7 mouse cellular contexts compared by ENCODE assay signal in the genomic region with DNA sequence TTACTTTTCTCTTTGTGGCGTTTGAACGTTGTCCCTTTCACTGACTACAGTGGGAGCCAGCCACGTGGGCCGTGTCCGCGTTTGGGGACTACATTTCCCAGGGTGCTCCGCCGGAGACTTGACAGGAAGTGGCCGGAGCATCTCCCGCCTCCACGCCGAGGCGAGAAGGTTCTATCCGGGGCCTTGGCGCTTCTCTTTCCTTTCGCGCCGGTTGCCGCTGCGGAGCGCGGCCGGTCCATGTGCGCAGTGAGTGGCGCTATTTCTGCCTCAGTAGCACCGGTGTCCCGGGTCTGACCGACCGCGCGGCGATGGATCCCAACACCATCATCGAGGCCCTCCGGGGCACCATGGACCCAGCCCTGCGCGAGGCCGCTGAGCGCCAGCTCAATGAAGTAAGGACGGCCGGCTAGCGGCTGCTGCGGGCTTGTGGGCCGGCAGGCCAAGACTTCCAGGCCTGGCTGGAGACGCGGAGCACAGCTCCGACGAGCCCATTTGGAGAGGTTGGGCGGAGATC. TPM values are rescaled to one million over a fixed set of nuclear protein-coding genes. Genes with fewer than 3 reads are reported as not detected.
DNase-seq lines count a peak whose midpoint lies in the region; ATAC-seq and TF ChIP-seq lines count a peak whose summit lies in the region.

Ipo7 (plus strand) TSS at position 158 of the 514 bp plus-strand sequence.

- no peaks in the 10 kb centered on the region for H3K27me3 ChIP-seq in embryonic facial prominence, embryonic 12.5 days
- H3K27me3 ChIP-seq in kidney, adult 2 months (replicated peaks; ENCODE audit: control insufficient read depth, insufficient read depth, low read length), result no peaks in the 10 kb centered on the region
- no peaks in the 10 kb centered on the region for H3K27me3 ChIP-seq in limb, embryonic 12.5 days
- H3K27me3 ChIP-seq in midbrain, embryonic 15.5 days (replicated peaks), result no peaks in the 10 kb centered on the region
- H3K27me3 ChIP-seq in spleen, adult 2 months (ENCODE audit: control insufficient read depth, insufficient read depth, low read length), result no peaks in the 10 kb centered on the region

- H3K9ac ChIP-seq in embryonic facial prominence, embryonic 12.5 days, result peak within 1 kb of the TSS; percentile 97
- H3K9ac ChIP-seq in limb, embryonic 12.5 days (replicated peaks), result peak within 1 kb of the TSS; percentile 99
- H3K9ac ChIP-seq in midbrain, embryonic 15.5 days, result peak within 1 kb of the TSS; percentile 91

- H3K4me2 ChIP-seq in embryonic facial prominence, embryonic 12.5 days (replicated peaks), result peak within 1 kb of the TSS; percentile 58
- peak within 1 kb of the TSS; percentile 88 for H3K4me2 ChIP-seq in limb, embryonic 12.5 days
- H3K4me2 ChIP-seq in midbrain, embryonic 15.5 days, result peak within 1 kb of the TSS; percentile 87

- no peaks in the 10 kb centered on the region for H3K36me3 ChIP-seq in embryonic facial prominence, embryonic 12.5 days
- H3K36me3 ChIP-seq in kidney, adult 2 months (ENCODE audit: control insufficient read depth, insufficient read depth, low read length), result no peaks in the 10 kb centered on the region
- H3K36me3 ChIP-seq in limb, embryonic 12.5 days, result 0 out of 2 replicates have a peak, but pooled peaks cover 7% of the 10 kb centered on the region
- no peaks in the 10 kb centered on the region for H3K36me3 ChIP-seq in midbrain, embryonic 15.5 days (replicated peaks)
- no peaks in the 10 kb centered on the region; the same call in 1 of the 2 replicates for H3K36me3 ChIP-seq in spleen, adult 2 months (ENCODE audit: control insufficient read depth, insufficient read depth, low read length)

- TF ChIP-seq CTCF in kidney, adult 2 months (conservative IDR thresholded peaks at IDR 0.05; ENCODE audit: insufficient read depth, insufficient read length, low read depth, low read length), result no peak
- no peak for TF ChIP-seq CTCF in spleen, adult 2 months (IDR thresholded peaks at IDR 0.05; ENCODE audit: extremely low read depth, insufficient read depth, insufficient read length, insufficient replicate concordance)

- peak; percentile 94 for ATAC-seq in embryonic facial prominence, embryonic 12.5 days (ENCODE audit: insufficient number of reproducible peaks, insufficient read depth, low FRiP score, low TSS enrichment)
- ATAC-seq in limb, embryonic 12.5 days (ENCODE audit: insufficient number of reproducible peaks, insufficient read depth, low FRiP score, low TSS enrichment, low read depth), result peak; percentile 93
- peak; percentile 99 for ATAC-seq in midbrain, embryonic 15.5 days (replicated peaks)

- no peaks in the 10 kb centered on the region; the same call in 1 of the 2 replicates for H3K4me1 ChIP-seq in embryonic facial prominence, embryonic 12.5 days
- peaks cover 5% of the 10 kb centered on the region; the same call in 1 of the 2 replicates for H3K4me1 ChIP-seq in kidney, adult 2 months (ENCODE audit: control insufficient read depth, insufficient read depth, low read length)
- peaks cover 7% of the 10 kb centered on the region for H3K4me1 ChIP-seq in limb, embryonic 12.5 days (replicated peaks)
- H3K4me1 ChIP-seq in midbrain, embryonic 15.5 days, result peaks cover 16% of the 10 kb centered on the region
- H3K4me1 ChIP-seq in spleen, adult 2 months (ENCODE audit: control insufficient read depth, insufficient read depth, insufficient read length), result no peaks in the 10 kb centered on the region; the same call in 1 of the 2 replicates

- peak; percentile 82 for TF ChIP-seq POLR2A in kidney, adult 2 months (IDR thresholded peaks at IDR 0.05; ENCODE audit: low read depth, low read length)
- TF ChIP-seq POLR2A in spleen, adult 2 months (IDR thresholded peaks at IDR 0.05; ENCODE audit: low read depth, low read length), result peak; percentile 89

- H3K9me3 ChIP-seq in embryonic facial prominence, embryonic 12.5 days, result no peaks in the 10 kb centered on the region
- H3K9me3 ChIP-seq in limb, embryonic 12.5 days, result no peaks in the 10 kb centered on the region
- H3K9me3 ChIP-seq in midbrain, embryonic 15.5 days, result no peaks in the 10 kb centered on the region

- H3K27ac ChIP-seq in embryonic facial prominence, embryonic 12.5 days, result peak within 1 kb of the TSS; percentile 95
- H3K27ac ChIP-seq in kidney, adult 2 months (ENCODE audit: insufficient read depth, low read depth, low read length), result peak within 1 kb of the TSS; percentile 71
- H3K27ac ChIP-seq in limb, embryonic 12.5 days, result peak within 1 kb of the TSS; percentile 96
- H3K27ac ChIP-seq in midbrain, embryonic 15.5 days, result peak within 1 kb of the TSS; percentile 87
- H3K27ac ChIP-seq in spleen, adult 2 months (ENCODE audit: insufficient read depth, low read length), result peak within 1 kb of the TSS; percentile 77

- peak; percentile 92 for DNase-seq in adrenal gland, postnatal 25 days
- DNase-seq in heart, adult 18-20 months, result peak; percentile 96
- peak; percentile 96 for DNase-seq in kidney, adult 2 months
- peak; percentile 72 to 91 for DNase-seq in spleen, adult 2 months (ENCODE audit: low read depth in 1 of 2, low spot score in 2 of 2)

- peak within 1 kb of the TSS; percentile 99 for H3K4me3 ChIP-seq in embryonic facial prominence, embryonic 12.5 days
- peak within 1 kb of the TSS; percentile 93 for H3K4me3 ChIP-seq in kidney, adult 2 months (ENCODE audit: insufficient read depth, low read depth, low read length)
- H3K4me3 ChIP-seq in limb, embryonic 12.5 days (replicated peaks), result peak within 1 kb of the TSS; percentile 99
- H3K4me3 ChIP-seq in midbrain, embryonic 15.5 days, result peak within 1 kb of the TSS; percentile 82
- peak within 1 kb of the TSS; percentile 67 for H3K4me3 ChIP-seq in spleen, adult 2 months (ENCODE audit: extremely low read depth, insufficient read depth, insufficient read length)

- under 1% methylated on average over 48 of the region's 48 CpGs for WGBS in embryonic facial prominence, embryonic 12.5 days
- WGBS in kidney, adult 2 months, result under 1% methylated on average over 48 of the region's 48 CpGs
- WGBS in limb, embryonic 12.5 days, result under 1% methylated on average over 48 of the region's 48 CpGs
- WGBS in midbrain, embryonic 15.5 days, result under 1% methylated on average over 48 of the region's 48 CpGs
- WGBS in spleen, adult 2 months, result under 1% methylated on average over 48 of the region's 48 CpGs

RNA-seq across cellular contexts. Expression of gene Ipo7, which starts in this region (rescaled TPM):
- 84.8 and 104 TPM in 2 replicates for total RNA-seq in adrenal gland, postnatal 25 days (2021)
- polyA plus RNA-seq in embryonic facial prominence, embryonic 12.5 days (2016; fragmentation: Nextera tagmentation; extraction: Ambion mirVana), result 42.4 and 45.1 TPM in 2 replicates
- total RNA-seq in heart, adult 18-20 months (2021), result 10 to 100 TPM; 96.4 to 99.0 TPM
- polyA plus RNA-seq in kidney, adult 2 months (2012; rRNA removed), result 17.9 and 22.3 TPM in 2 replicates
- polyA plus RNA-seq in limb, embryonic 12.5 days (2016; fragmentation: Nextera tagmentation; extraction: Ambion mirVana), result 44.2 and 46.5 TPM in 2 replicates
- polyA plus RNA-seq in midbrain, embryonic 15.5 days (2015; fragmentation: Nextera tagmentation; extraction: Ambion mirVana), result 40.3 and 43.1 TPM in 2 replicates
- polyA plus RNA-seq in spleen, adult 2 months (2012; rRNA removed), result 16.3 and 22.3 TPM in 2 replicates

Comparison
In these comparisons a context has a peak if more than half of its experiments do, and no peak if none do; other contexts are left out.
1. Peak in every context shown above with its lines: DNase-seq, ATAC-seq, H3K4me3 ChIP-seq and H3K27ac ChIP-seq.